Mouse (Mus musculus) adipocyte (in vitro differentiated cells): Measurements from ENCODE around the gene Dram1.
A peak's percentile ranks its signal among the peaks of the same experiment; 100 is the strongest.

Experiments used
- DNase-seq: peaks from one replicate; pipeline ENCODE4 v3.0.0-alpha.2; 2016; ENCODE audit warnings: low spot score

The Dram1 gene

DNA sequence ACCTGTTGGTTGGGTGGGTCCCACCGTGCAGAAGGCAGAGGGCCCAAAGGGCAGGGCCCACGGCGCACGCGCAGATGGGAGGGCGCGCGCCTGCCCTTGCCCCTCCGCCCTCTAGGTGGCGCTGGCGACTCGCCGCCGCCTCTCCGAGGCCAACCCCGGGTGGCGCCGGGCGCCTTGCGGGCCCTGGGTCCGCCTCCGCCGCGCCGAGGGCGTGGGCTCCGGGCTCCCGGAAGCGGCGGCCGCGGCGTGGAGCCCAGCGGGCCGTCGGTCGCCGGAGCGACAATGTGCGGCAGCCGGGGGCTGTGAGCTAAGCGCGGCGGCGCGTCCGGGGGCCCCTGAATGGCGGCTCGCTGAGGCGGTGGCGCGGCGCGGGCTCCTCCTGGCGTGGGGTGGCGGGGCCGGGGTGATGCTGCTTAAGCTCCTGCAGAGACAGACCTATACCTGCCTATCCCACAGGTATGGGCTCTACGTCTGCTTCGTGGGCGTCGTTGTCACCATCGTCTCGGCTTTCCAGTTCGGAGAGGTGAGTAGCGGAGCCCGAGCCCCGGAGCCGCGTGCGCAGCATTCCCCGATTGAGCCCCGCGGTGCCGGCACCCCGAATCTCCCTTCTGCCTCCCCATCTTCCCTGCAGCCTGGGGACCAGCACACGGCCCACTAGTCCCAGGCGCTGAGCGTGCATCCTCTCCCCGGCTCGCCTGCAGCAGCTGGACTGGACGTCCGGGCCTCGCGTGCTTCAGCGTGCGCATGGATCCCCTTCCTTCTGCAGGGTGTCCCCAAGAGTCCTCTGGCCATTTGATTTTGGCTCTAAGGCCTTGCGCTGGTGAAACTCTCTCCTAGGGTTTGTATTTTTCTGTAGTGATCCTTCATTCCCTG, at the start of gene Dram1, which contains the start of gene Gnptab:
Gene Dram1, minus strand, starts transcription at position 68 of the 873 bp plus-strand sequence.
Gene Gnptab, plus strand, starts transcription at position 120 of the 873 bp plus-strand sequence.
- DNase-seq, result peak; percentile 84

DNA sequence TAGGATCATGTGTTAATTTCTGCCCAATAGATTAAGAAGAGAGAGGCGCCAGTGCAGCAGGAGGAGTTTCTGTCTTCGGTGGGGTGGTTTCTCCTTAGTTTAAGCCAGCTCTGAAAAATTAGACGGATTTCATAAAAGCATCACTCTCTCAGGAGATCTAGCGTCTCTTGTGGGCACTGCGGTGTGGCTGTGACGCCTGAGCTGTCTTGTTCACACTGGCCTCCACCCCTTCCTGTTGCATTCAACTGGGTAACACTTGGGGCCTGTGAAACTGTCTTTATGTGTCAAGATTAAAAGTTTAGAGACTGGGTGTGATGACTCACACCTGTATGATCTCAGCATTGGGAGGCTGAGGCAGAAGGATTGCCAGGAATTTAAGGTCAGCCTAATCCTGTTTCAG, 49.1 kb upstream of the Dram1 start:
- no peak for DNase-seq

DNA sequence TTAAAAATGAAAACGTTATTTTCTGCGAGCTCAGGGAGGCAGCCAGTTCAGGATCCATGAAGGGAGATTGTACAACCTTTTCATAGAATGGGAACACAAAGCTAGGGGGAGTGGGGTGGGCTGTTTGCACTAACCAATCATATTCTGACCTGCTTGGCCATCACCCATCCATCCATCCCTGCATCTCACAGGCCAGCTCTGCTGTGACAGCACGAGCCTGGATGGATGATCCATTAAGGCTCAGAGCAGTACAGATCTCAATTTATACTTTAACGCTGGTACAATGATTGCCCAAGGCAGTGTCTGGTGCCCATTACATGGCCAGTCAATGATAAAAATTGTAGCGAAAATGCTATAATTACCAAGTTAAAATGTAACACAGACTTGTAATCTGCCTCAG, 48.0 kb upstream of the Dram1 start:
- DNase-seq, result no peak

DNA sequence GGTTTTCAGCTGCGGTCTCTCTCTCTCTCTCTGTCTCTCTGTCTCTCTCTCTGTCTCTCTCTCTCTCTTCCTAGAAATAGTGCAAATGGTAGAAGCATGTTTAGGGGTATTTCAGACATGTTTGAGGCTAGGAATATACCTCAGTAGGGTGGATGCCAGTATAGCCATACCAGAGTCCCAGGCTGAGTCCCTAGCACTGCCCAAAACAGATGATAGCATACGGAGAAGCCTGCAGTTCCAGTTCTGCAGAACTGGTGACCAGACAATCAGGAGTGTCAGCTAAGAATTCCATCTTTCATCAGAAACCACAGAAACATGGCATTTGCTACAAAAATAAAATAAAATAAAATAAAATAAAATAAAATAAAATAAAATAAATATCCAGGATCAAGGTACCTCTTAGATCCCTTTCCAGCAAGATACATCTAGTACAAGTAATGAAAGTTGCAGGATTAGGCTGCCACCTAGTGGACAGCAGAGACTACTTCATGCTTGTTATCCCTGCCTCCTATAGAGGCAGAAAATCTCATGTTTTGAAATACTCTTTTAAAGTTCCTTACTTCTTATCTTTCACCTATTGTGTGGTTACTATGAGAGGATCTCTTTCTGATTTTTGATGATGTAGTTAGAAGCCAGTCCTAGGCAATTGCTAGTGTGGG, 47.4 kb upstream of the Dram1 start:
- DNase-seq, result peak; percentile 78

DNA sequence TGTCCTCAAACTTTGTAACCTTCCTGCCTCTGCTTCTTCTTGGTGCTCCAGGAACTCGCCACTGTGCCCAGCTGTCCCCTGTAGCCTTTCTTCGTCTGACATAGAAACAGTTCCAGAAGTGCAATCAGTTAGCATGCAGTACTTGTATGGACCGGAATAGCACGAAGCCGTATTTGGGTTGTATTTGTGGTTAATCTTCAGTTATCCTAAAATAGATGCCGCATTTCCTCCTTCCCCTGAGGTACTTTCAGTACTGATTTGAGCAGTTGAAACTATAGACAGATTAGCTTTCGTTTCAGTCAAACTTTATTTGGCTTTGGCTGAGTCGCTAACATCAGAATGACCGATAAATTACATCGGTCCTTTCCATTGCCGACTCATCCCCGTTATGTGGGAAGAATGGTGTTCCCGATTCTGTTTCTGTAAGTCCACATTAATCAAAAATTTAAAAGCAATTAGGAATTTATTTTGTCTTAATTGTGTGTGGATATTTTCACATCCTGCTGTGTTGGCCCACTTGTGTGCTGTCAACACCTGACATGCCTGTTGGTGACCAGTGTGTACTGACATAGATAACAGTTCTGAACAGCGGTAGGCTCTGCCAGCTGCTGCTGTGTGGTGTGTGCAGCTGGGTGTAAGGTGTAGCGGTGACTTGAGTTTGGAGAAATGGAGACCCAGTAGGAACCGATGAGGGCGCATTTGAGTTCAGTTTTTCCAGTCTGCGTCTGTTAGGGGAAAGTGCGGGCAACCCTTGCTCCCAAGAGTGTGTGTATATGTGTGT, 42.0 kb upstream of the Dram1 start:
- DNase-seq, result no peak

DNA sequence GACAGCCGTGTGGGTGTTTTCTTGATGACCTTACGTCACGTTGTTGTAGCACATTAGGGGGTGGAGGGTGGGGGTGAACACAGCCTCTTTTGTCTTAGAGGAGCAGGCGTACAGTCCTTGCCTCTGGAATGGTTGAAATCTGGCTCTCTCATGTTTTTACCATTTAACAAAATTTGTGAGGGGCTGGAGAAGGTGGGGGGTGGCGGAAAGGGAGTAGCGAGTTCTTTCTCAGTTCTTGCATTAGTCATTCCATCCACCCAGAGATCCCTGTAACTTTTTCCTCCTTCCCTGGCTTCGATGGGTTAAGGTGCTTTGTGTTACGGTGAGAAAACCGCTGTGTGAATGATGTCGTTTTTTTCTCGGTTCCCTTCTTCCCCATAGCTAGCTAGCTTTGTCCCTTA, 41.3 kb upstream of the Dram1 start:
- no peak for DNase-seq

DNA sequence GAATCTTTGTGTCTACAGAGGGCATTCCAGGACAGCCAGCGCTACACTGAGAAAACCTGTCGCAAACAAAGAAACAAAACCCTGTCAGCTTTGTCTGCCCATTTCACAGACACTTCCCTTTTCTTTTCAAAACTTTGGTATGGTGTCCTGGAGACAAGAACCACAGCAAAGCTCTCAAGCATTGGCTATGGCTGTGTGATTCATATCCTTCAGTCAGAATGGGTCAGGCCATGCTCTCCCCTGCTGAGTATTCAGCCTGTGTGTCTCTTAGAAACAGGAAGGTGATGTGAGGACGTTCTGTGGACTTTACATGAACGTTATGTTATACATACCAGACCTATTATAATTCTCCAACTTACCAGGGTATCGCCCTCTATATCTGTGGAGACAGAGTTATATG, 38.8 kb upstream of the Dram1 start:
- DNase-seq, result no peak

DNA sequence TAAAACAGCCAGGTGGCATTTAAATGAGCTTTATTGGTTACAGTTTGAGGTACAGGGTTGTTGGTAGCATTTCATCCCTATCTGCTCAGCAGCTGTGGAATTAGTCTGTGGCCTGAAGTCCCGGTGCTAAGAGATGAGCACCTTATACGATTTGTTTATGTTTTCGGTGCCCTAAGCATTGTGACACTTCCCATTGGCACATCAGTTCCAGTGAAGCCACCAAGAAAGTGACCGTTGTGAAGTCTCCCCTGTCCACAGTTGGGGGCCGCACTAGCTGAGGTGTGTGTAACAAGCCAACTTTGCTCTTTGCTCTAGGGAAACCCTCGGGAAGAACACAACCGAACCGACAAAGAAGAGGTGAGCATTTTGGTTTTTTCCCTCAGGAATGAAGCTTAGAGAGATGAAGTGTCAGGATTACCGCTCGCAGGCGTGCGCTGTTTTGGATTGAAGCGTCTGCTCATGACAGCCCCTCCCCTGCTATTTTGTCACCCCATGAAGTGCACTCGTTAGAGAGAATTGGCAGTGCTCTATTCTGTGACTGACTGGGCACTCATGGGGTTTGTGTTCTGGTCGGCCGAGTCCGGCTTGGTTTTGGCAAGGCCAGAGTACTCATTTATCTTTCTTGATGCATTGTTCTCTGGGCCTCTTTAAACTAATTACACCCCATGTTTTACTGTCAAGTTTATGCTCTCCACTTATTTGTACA, 33.6 kb upstream of the Dram1 start:
- no peak for DNase-seq

DNA sequence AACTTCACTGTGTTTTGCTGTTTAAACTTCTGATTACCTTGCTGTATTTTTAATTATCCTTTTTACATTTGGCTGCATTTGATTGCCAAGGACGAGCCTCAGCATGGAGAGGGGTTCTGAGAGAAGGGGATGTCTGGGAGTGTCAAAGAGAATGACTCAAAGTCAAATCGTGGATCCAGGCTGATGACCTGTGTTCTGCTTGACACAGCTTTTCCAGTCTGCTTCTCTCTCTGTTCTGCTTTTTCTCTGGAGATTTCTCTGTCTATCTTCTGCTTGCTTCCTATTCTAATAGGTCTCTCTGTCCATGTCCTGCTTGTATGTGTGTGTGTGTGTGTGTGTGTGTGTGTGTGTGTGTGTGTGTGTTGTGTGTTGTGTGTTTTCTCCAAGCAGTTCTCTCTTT, 30.9 kb upstream of the Dram1 start:
- no peak for DNase-seq

DNA sequence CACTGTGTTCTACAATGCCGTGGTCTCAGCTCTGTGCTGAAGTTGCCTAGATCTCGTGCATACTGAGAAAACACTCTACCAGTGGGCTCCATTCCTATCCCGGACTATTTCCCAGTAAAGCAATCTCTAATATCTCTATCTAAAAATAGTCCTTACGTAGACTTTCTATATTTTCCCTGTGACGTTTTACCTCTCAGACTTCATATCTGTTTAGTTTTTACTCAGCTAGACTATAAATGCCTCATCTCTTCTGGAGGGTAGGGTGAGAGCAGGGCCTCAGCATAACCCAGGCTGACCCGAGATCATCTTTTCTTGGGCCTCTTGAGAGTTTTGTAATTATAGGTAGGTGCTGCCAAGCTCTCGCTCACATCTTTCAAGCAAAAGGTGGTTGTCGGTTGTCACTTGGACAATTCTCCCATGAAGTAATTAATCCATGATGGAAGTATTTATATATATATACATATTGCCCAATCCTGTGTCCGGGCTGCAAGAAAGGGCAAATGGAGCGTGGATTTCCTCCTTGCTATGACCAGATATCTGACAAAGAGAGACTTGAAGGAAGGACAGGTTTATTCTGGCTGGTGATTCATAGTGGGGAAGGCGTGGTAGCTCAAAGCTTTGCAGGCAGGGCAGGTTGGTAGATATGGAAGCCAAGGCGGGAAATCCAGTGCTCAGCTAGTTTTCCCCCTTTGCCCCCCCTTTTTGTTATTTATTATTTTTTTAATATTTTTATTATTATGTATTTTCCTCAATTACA, 29.2 kb upstream of the Dram1 start:
- DNase-seq, result no peak

DNA sequence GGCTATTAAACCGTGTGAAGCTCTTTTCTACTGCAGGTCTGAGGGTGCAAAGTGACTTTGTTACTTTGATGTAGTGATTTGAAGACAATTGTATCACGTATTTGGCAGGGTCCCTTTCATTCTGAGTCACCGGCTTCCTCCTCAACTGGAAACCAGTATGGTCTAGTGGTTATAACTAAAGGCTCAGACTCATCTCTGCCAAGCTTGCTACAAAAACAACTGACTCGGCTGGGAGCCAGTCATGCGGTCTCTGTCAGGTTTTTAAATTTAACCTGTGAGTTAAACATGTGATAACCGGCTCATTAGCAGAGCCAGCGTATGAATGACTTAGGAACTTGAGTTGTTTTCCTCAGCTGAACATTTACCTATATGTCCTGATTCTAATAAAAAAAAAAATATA, 26.9 kb upstream of the Dram1 start:
- no peak for DNase-seq

DNA sequence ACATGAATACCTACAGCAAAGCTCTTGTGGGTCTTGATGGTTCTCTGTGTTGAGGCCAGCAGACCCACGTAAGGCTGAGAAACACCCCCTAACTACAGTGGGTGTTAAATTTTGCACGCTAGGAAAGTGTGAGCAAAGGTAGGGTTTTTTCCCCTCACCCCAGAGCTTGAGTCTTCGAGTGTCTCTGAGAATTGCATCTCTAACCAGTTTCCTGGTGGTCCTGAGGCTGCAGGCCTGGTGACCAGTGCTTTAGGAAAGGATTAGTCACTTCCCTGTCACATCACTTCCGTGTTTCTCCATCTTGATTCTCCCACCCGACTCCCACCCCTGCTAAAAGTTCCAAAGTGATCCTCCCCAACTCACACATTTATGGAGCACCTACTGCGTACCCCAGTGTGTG, 25.3 kb upstream of the Dram1 start:
- no peak for DNase-seq

DNA sequence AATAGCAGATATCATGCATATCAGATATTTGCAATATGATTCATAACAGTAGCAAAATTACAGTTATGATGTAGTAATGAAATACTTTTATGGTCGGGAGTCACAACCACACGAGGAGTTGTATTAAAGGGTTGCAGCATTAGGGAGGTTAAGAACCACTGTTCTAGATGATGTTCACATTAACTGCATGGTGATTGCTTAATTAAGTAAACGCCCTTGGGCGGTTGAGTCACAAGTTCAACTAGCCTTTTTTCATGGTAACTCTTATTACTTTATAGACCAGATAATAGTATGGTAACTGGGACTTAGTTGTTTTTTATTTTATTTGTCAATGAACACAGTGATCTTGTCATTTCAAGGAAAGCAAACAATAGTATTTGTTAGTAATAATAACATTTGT, 24.1 kb upstream of the Dram1 start:
- no peak for DNase-seq

DNA sequence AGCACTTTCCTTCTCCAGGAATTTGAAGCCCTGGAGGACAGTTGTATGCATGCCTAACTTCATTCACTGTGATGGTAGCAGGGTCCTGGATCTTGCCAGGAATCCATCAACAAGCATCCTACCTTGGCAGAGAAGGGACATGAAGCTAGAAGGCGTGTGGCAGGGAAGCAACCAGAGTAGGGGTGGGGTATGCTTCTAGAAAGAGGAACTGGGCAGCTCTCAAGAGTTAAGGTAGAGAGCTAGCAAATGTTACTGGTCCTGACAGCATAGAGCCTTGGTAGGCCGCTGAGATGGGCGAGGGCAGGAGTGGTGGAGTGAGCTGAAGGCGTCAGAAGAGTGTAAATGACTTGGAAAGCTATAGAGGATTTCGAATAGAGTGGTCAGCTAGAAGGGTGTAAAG, 20.4 kb upstream of the Dram1 start:
- DNase-seq, result no peak

DNA sequence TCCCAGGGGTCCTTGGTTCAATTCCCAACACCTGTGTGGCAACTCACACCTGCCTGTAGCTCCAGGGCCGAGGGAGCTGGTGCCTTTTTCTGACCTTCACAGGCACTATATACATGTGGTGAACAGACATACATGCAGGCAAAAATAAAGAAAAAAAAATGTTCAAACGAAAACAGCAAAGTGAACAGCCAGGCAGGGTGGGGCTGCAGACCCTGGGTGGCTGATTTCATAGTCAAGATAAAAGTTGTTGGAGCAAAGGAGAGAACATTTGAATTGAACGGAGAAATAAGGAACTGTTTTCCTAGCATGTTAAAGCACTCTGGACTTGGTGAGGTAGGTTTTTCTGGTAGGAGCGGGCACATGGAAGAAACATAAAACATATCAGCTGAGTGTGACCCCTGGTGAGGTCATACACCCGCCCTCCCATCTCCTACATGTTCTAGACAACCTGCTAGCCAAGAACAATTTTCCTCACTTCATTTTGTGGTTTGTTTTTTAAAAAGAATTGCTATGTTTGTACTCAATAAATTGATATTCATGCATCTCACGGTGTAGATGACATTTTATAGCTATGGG, 19.9 kb upstream of the Dram1 start:
- DNase-seq, result no peak

DNA sequence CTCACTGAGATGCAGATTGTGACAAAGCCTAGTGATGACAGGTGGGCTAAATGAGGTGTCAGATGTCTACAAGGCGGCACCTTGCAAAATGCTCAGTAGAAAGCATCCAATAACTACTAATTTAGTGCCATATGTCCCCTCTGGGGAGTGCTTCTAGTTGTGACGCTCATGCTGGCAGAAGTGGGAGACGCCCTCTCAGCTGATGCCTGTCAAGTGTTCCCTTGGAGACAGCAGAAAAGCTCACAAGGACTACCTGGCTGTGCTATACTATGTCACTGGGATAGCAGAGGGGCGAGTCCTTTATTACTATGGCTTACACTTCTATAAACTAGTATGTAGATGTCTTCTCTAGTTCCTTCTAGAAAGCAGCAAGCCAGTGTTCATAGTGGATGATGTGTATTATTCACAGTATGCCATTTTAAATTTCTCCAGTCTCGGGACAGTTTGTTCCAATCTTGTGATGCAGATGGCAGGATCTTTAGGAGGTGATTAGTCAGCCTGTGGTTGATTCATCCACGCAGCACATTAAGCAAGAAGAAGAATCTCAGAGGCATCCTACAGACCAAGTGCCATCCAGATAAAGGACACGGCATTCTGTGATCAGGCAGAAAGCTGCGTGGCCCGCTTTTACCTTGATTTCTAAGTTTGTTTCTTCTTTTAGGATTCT, 13.4 kb upstream of the Dram1 start:
- no peak for DNase-seq

DNA sequence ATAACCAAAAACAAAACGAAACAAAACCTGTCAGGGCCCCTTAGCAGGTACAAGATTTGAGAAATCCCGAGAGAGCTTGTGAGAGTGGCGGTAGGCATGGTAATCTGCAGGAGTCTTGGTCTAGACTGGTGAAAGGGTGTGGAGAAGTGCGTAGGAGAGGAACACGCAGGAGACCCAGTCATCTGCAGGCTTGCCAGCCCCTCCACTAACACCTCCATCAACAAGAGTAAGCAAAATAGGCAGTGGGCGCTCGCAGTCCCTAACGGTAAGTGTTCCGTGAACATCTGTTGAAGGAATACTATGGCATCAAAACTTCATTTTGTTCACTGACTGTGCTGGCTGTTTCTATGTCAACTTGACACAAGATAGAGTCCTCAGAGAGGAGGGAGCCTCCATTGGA, 12.6 kb upstream of the Dram1 start:
- no peak for DNase-seq

DNA sequence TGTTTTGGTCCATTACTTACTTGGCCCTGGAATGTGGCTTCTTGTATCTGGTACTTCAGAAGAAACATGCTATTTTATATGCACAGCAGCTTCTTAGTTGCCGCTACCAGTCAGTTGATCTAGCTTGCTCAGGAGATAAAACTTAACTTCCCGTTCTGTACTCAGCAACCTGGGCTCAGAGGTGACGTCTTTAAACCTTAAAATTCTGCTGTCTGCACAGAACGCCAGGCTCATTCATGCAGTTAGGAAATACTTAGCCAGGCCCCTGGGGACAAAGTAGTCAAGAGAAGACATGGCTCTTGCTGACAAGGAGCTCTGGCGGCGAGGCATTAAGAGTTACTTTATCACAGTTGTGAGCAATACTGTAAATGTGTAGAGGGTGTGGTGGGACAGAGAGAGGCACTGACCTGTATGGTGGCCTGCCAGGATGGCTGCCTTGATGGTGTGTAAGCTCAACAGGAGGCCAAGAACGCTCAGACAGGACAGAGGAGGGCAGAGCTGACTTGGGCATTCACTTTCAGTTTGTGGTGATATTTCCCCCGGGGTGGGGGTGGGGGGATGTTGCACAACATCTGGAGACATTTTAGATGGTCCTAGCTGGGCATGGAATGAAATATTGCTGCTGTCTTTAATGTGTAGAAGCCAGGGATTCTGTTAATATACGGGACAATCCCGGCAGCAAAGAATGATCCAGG, 11.4 kb upstream of the Dram1 start:
- peak; percentile 79 for DNase-seq

DNA sequence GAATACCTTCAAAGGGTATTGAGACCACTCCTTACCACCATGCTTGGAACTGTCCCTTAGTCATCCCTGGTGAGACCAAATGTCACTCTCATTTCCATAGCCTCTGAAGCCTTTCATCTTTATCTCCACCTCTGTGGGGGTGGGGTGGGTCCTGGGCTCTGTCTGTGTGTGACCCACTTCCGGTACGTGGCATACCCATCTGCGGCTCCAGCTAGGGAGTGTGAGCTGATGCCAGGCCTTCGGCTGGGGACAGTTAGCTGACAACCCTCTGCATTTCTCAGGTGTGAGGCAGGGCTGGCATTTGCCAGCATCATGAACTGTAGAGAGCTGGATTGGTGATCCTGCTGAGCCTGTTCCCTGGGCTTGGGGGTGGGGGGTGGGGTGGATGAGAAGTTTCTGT, 10.7 kb upstream of the Dram1 start:
- DNase-seq, result no peak

DNA sequence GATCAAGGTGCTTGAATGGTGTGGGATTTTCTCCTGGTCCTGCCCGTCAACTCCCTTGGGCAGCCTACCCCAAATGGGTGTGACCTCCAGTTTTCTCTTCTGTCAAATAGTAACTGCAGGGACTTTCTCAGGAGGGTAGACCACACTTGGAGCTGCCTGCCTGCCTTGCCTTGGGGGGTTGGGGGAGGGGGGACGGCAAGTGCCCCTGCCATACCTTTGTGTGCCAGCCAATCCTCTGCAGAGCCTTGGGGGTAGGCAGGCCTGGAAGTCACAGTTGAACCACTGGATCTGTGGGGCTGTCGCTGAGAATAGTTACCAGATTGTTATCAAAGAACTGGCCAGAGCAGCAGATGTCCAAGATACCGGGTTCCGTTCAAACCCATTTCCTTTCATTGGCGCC, 7.4 kb upstream of the Dram1 start:
- DNase-seq, result no peak
